Mouse (Mus musculus) small intestine, adult 2 months (tissue): ENCODE results near the gene Itgb3. TPM values are rescaled to one million over a fixed set of nuclear protein-coding genes. Genes with fewer than 3 reads are reported as not detected.
A peak's percentile ranks its signal among the peaks of the same experiment; 100 is the strongest.

Experiments used
- H3K27ac ChIP-seq: fragments of 200-500 bp; 2 replicates; pipeline ENCODE4 v1.5.1; 2012; ENCODE audit warnings: low read depth, low read length, control low read depth, inconsistent platforms; ENCODE audit not compliant: insufficient read depth
- H3K27me3 ChIP-seq: fragments of 200-500 bp; 2 replicates; pipeline ENCODE4 v1.6.1; 2012; ENCODE audit warnings: mild to moderate bottlenecking, moderate library complexity, low read length, inconsistent platforms; ENCODE audit not compliant: control insufficient read depth, insufficient read depth
- H3K36me3 ChIP-seq: fragments of 200-500 bp; 2 replicates; pipeline ENCODE4 v1.6.1; 2012; ENCODE audit warnings: mild to moderate bottlenecking, low read length, control low read depth, inconsistent platforms; ENCODE audit not compliant: control insufficient read depth, insufficient read depth
- H3K4me1 ChIP-seq: fragments of 200-500 bp; 2 replicates; pipeline ENCODE4 v1.6.1; 2012; ENCODE audit warnings: low read length, inconsistent platforms, mixed read lengths; ENCODE audit not compliant: control insufficient read depth, insufficient read depth, insufficient read length
- H3K4me3 ChIP-seq: fragments of 200-500 bp; 2 replicates; pipeline ENCODE4 v1.5.1; 2012; ENCODE audit warnings: low read depth, mild to moderate bottlenecking, control low read depth, inconsistent platforms, low read length, moderate library complexity
- CTCF ChIP-seq: fragments of 200-500 bp; IDR thresholded peaks from 2 replicates; pipeline ENCODE4 v1.5.1; 2012; ENCODE audit warnings: low read depth, mild to moderate bottlenecking, control low read depth, inconsistent platforms, low read length, moderate library complexity, mixed read lengths; ENCODE audit not compliant: insufficient replicate concordance, insufficient read length; ENCODE audit errors: extremely low read depth
- POLR2A ChIP-seq: fragments of 200-500 bp; IDR thresholded peaks from 2 replicates; pipeline ENCODE4 v1.6.1; 2012; ENCODE audit warnings: low read depth, mild to moderate bottlenecking, control low read depth, inconsistent platforms, low read length, moderate library complexity
- WGBS: fragments of 180-500 bp; shearing (Covaris S2); methylation state at CpG from one replicate; pipeline ENCODE4 v1.1.7; 2018; 5-methylcytosine and 5-hydroxymethylcytosine counted together
- polyA plus RNA-seq: library from polyadenylated mRNA; depleted of rRNA; stranded (reverse); fragments of >200 nt; gene quantifications from 2 replicates; pipeline ENCODE4 v1.2.3, GENCODE M21; 2012

Itgb3 gene
- polyA plus RNA-seq, 1 experiment: 7.2 TPM

DNA sequence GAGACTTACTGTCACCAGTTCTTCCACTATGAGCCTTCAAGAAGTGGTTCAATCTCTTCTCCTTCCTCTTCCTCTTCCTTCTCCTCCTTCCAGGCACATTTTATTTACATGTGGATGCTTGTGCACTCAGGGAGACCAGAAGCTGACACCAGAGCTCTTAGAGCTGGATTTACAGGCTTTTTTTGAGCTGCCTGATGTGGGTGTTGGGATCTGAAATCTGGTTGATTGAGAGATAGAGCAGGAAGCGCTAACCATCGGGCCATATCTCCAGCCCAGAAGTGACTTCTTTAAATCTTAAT is 25.5 kb upstream of the Itgb3 start:
- WGBS: 85% methylated on average over 2 of the region's 2 CpGs
- H3K4me3 ChIP-seq: no peak overlapping the region
- peak overlapping the region; percentile 66 for H3K27ac ChIP-seq
- H3K27me3 ChIP-seq: no peaks in the 10 kb centered on the region
- no peaks in the 10 kb centered on the region for H3K36me3 ChIP-seq
- no peaks in the 10 kb centered on the region; the same call in 1 of the 2 replicates for H3K4me1 ChIP-seq
- TF ChIP-seq POLR2A: no peak
- no peak for TF ChIP-seq CTCF

DNA sequence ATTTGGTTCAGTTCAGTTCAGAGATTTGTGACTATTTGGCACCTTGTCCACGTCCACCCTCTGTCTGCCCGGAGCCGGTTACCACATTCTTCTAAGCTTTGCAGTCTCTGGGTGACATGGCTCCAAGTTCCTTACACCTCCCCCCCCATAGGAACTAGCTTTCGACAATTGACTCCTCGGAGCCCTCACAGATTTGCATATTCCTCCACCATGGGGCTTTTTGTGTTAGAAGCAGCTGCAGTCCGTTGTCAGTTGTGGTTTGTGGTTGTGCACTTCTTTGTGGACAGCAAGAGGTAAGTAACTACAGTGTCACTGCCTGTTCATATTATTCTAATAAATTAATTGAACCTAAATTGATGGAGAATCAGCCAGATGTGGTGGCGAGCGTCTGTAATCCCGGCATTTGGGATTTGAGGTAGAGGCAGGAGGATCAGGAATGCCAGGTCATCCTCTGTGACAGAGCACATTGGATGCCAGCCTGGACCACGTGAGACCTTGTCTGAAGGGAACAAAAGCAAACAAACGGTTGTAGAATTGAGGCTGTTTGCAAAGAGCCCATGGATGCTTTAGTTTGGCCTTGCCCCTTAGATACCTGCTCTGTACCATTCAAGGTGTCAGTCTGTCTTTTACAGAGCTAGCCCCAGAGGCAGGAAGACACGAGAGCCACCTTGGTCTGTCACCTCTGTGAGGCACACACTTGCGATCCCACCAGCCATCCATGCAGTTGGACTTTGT is 25.0 kb upstream of the Itgb3 start:
- TF ChIP-seq CTCF (no peak), POLR2A (no peak)
- Histone ChIP-seq H3K4me3 (no peak overlapping the region), H3K36me3 (no peaks in the 10 kb centered on the region), H3K4me1 (no peaks in the 10 kb centered on the region; the same call in 1 of the 2 replicates), H3K27me3 (no peaks in the 10 kb centered on the region), H3K27ac (peak overlapping the region; percentile 66; the same call in 1 of the 2 replicates)
- 61% methylated on average over 13 of the region's 13 CpGs for WGBS

- Histone ChIP-seq H3K4me3 (no peak overlapping the region), H3K36me3 (no peaks in the 10 kb centered on the region), H3K27me3 (no peaks in the 10 kb centered on the region), H3K4me1 (no peaks in the 10 kb centered on the region; the same call in 1 of the 2 replicates), H3K27ac (no peak overlapping the region)
- TF ChIP-seq CTCF (no peak), POLR2A (no peak)
- 74% methylated on average over 5 of the region's 5 CpGs for WGBS
Observed at GRCm38 (mm10) chr11:104585495-104585894, 22.3 kb upstream of the Itgb3 start.

GRCm38 (mm10) chr11:104587904-104588303 is 19.9 kb upstream of the Itgb3 start:
- TF ChIP-seq CTCF (no peak), POLR2A (no peak)
- 95% methylated on average over 9 of the region's 9 CpGs for WGBS
- no peak overlapping the region for H3K27ac ChIP-seq

GRCm38 (mm10) chr11:104588513-104588912 is 19.3 kb upstream of the Itgb3 start:
- 83% methylated on average over 2 of the region's 2 CpGs for WGBS
- Histone ChIP-seq H3K4me3 (no peak overlapping the region), H3K36me3 (no peaks in the 10 kb centered on the region), H3K27me3 (no peaks in the 10 kb centered on the region), H3K4me1 (no peaks in the 10 kb centered on the region), H3K27ac (no peak overlapping the region)
- TF ChIP-seq POLR2A (no peak), CTCF (no peak)

More at GRCm38 (mm10) chr11:104587904-104588303, 19.9 kb upstream of the Itgb3 start:
- Histone ChIP-seq H3K36me3 (no peaks in the 10 kb centered on the region), H3K4me1 (no peaks in the 10 kb centered on the region), H3K4me3 (no peak overlapping the region), H3K27me3 (no peaks in the 10 kb centered on the region)

DNA sequence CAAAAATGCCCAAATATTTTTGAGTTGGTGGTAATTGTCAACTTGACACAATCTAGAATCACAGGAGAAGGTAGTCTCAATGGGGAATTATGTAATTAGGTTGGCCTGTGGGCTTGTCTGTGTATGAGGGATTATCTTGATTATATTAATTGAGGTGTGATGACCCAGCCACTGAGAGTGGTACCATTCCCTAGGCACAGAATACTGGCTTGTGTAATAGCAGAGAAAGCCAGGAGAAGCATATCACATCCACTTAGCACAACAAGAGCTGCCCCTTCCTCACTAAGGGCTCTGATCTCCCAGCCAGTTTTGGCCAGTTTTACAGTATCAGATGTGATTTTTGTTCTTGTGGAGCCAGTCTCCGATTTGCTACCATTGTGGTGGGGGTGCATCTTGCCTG is 18.2 kb upstream of the Itgb3 start:
- WGBS: 81% methylated on average over 1 of the region's 1 CpGs
- Histone ChIP-seq H3K36me3 (no peaks in the 10 kb centered on the region), H3K4me1 (no peaks in the 10 kb centered on the region), H3K27ac (no peak overlapping the region), H3K27me3 (no peaks in the 10 kb centered on the region), H3K4me3 (no peak overlapping the region)
- TF ChIP-seq CTCF (no peak), POLR2A (no peak)

DNA sequence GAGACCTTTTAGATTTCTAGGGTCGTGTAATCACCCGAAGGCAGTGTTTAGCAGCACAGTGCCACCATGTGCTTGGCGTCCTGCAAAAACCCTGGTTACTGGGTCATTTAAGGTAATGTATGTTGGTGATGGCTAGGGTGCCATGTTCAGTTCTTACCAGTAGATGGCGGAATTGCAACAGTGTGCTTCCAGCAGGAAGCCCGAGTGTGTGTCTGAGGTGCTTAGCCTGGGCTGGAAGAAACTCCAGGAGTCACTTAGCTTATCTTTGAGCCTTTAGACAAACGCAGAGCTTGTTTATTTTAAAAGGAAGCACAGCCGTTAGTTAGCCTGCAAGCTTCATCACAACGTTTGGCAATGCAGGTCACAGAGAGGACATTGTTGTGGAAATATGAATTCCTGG is 17.7 kb upstream of the Itgb3 start:
- H3K27me3 ChIP-seq: no peaks in the 10 kb centered on the region
- no peaks in the 10 kb centered on the region for H3K4me1 ChIP-seq
- no peak overlapping the region for H3K4me3 ChIP-seq
- no peak overlapping the region for H3K27ac ChIP-seq
- TF ChIP-seq CTCF (peak; percentile 92; the same call in 1 of the 2 replicates), POLR2A (no peak)
- no peaks in the 10 kb centered on the region for H3K36me3 ChIP-seq
- under 1% methylated on average over 8 of the region's 8 CpGs for WGBS
